Mouse (Mus musculus) G1E (cell line): ENCODE data around the gene Gm12845. TPM values are rescaled to one million over a fixed set of nuclear protein-coding genes. Genes with fewer than 3 reads are reported as not detected.

ENCODE experiments used
- ATAC-seq: 2 replicates; pipeline ENCODE4 v1.8.0; 2016; ENCODE audit warnings: mild to moderate bottlenecking; ENCODE audit not compliant: insufficient number of reproducible peaks, poor library complexity, low FRiP score, severe bottlenecking; ENCODE audit errors: extremely low read depth
- DNase-seq: peaks from one replicate; pipeline ENCODE4 v3.0.0; 2012; ENCODE audit warnings: low spot score
- H3K27me3 ChIP-seq: 2 replicates; pipeline ENCODE4 v1.6.1; 2012; ENCODE audit warnings: mild to moderate bottlenecking, low read length, inconsistent platforms; ENCODE audit not compliant: insufficient read depth
- H3K36me3 ChIP-seq: replicated peaks from 2 replicates; pipeline ENCODE3; 2012; ENCODE audit warnings: mild to moderate bottlenecking, inconsistent platforms
- H3K4me1 ChIP-seq: 2 replicates; pipeline ENCODE4 v1.6.1; 2012; ENCODE audit warnings: low read depth, low read length, inconsistent platforms, mixed read lengths; ENCODE audit not compliant: insufficient read depth
- H3K4me3 ChIP-seq: 2 replicates; pipeline ENCODE4 v1.5.1; 2012; ENCODE audit warnings: low read depth, mild to moderate bottlenecking, inconsistent platforms, low read length, moderate library complexity, mixed read lengths
- H3K9me3 ChIP-seq: replicated peaks from 2 replicates; pipeline ENCODE4 v1.6.1; 2012; ENCODE audit warnings: inconsistent platforms
- CTCF ChIP-seq: IDR thresholded peaks from 2 replicates; pipeline ENCODE4 v1.5.1; 2012; ENCODE audit warnings: low read depth, low read length, inconsistent platforms, mixed read lengths
- GATA1 ChIP-seq: IDR thresholded peaks from 2 replicates; pipeline ENCODE4 v1.6.1; 2012; ENCODE audit warnings: borderline replicate concordance, low read length, inconsistent platforms, mixed read lengths
- GATA2 ChIP-seq: IDR thresholded peaks from 2 replicates; pipeline ENCODE4 v1.6.1; 2012; ENCODE audit warnings: low read depth, low read length, inconsistent platforms, borderline replicate concordance
- POLR2AphosphoS5 ChIP-seq: IDR thresholded peaks from 2 replicates; pipeline ENCODE4 v1.6.1; 2012; ENCODE audit warnings: low read depth, low read length, inconsistent platforms; ENCODE audit not compliant: insufficient replicate concordance
- TAL1 ChIP-seq: conservative IDR thresholded peaks from 2 replicates; pipeline ENCODE4 v1.6.1; 2012; ENCODE audit warnings: low read depth, low read length, inconsistent platforms, mixed read lengths
- polyA plus RNA-seq: library from polyadenylated mRNA; stranded (reverse); fragments of >175 nt; gene quantifications from 2 replicates; pipeline ENCODE4 v1.2.3, GENCODE M21; 2012
- total RNA-seq, 2 experiments: library from RNA; stranded (forward) in 1 of 2; stranded (reverse) in 1 of 2; fragments of 200-1000 nt in 1 of 2; fragments of >200 nt in 1 of 2; fragmentation: Nextera tagmentation in 1 of 2; gene quantifications; 2 replicates each; pipeline ENCODE4 v1.2.3; 2014 to 2017

The Gm12845 gene
- total and polyA plus RNA-seq, 3 experiments: 0.11 TPM; not detected in 2

DNA sequence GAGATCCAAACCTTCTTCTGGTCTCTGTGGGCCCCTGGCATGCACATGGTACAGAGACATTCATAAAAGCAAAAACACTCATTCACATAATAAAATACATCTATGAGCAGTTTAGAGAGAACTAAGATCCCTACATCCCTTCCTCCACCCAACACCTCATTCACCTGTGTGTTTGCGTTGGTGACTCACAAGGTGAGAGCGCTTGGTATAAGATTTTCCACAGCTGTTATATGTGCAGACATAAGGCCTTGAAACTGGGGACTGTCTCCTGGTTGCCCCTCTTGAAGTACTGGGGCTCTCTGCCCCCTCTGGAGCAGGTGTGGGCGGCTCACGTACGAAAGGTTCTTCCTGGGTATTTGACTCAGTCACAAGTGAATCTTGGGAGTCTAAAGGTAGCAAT is 35.9 kb downstream of the Gm12845 start:
- Histone ChIP-seq H3K36me3 (no peaks in the 10 kb centered on the region), H3K9me3 (no peaks in the 10 kb centered on the region), H3K27me3 (peaks cover 13% of the 10 kb centered on the region), H3K4me1 (no peaks in the 10 kb centered on the region), H3K4me3 (no peak overlapping the region)
- TF ChIP-seq CTCF: no peak
- TF ChIP-seq TAL1: no peak
- TF ChIP-seq POLR2AphosphoS5: no peak
- TF ChIP-seq GATA1: no peak
- no peak for TF ChIP-seq GATA2
- no peak for ATAC-seq
- no peak for DNase-seq

- H3K4me1 ChIP-seq: no peaks in the 10 kb centered on the region
These were observed 41.2 kb downstream of the Gm12845 start, which contains the start of gene Klf17 for GRCm38 (mm10) chr4:117765416-117765815. Gene Klf17, minus strand, starts transcription at chr4:117765648.

DNA sequence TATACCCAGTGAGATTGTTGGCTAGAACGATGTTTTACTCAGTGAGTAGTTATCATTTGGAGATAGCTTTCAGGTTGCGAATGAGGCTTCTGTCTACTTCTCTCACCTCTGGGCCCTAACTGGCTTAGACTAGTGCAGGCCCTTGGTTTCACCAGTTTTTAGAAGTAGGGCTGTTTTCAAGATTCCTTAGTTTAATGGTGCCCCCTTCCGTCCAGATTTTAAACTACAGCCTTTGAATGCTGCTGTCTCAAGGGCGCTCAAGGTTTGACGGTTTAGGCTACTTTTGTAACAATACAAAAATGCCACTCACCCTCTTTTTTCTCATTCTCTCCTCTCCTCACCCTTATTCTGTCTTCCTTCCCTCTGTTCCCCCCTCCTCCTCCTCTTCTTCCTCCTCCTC is 46.7 kb downstream of the Gm12845 start:
- Histone ChIP-seq H3K36me3 (no peaks in the 10 kb centered on the region), H3K27me3 (no peaks in the 10 kb centered on the region; the same call in 1 of the 2 replicates), H3K4me1 (peaks cover 9% of the 10 kb centered on the region; the same call in 1 of the 2 replicates), H3K9me3 (no peaks in the 10 kb centered on the region), H3K4me3 (no peak overlapping the region)
- TF ChIP-seq GATA2 (no peak), GATA1 (no peak), CTCF (peak; percentile 17; the same call in 1 of the 2 replicates), TAL1 (no peak), POLR2AphosphoS5 (no peak)
- ATAC-seq (no peak), DNase-seq (peak; percentile 8)

More at GRCm38 (mm10) chr4:117765416-117765815, 41.2 kb downstream of the Gm12845 start, which contains the start of gene Klf17:
- DNase-seq: no peak
- H3K9me3 ChIP-seq: no peaks in the 10 kb centered on the region
- H3K4me3 ChIP-seq: no peak within 1 kb of the TSS
- TF ChIP-seq POLR2AphosphoS5 (no peak), CTCF (no peak), TAL1 (no peak), GATA2 (no peak), GATA1 (no peak)
- no peaks in the 10 kb centered on the region for H3K36me3 ChIP-seq
- H3K27me3 ChIP-seq: no peaks in the 10 kb centered on the region; the same call in 1 of the 2 replicates
- no peak for ATAC-seq

GRCm38 (mm10) chr4:117772960-117773359 is 48.7 kb downstream of the Gm12845 start:
- peaks cover 6% of the 10 kb centered on the region for H3K27me3 ChIP-seq

More at GRCm38 (mm10) chr4:117772960-117773359, 48.7 kb downstream of the Gm12845 start:
- no peaks in the 10 kb centered on the region for H3K9me3 ChIP-seq
- TF ChIP-seq CTCF (no peak), TAL1 (no peak)
- H3K4me1 ChIP-seq: peaks cover 9% of the 10 kb centered on the region
- no peaks in the 10 kb centered on the region for H3K36me3 ChIP-seq
- ATAC-seq: no peak
- H3K4me3 ChIP-seq: no peak overlapping the region
- no peak for DNase-seq

Other genes with a start within 250 kb of the Gm12845 start
- 73.8 and 87.7 TPM in 2 replicates for gene Rnf220, start 227.4 kb upstream of the Gm12845 start, total RNA-seq (2014; fragmentation: Nextera tagmentation)
- 83.8 and 88.7 TPM in 2 replicates for gene Rnf220, start 227.4 kb upstream of the Gm12845 start, total RNA-seq (2017)
- 109 and 113 TPM in 2 replicates for gene Rnf220, start 227.4 kb upstream of the Gm12845 start, polyA plus RNA-seq
- 41.9 and 54.3 TPM in 2 replicates for gene Eri3, start 174.0 kb upstream of the Gm12845 start, total RNA-seq (2014; fragmentation: Nextera tagmentation)
- 20.7 and 29.7 TPM in 2 replicates for gene Eri3, start 174.0 kb upstream of the Gm12845 start, total RNA-seq (2017)
- gene Eri3, start 174.0 kb upstream of the Gm12845 start, polyA plus RNA-seq: 151 and 192 TPM in 2 replicates
- gene Dmap1, start 42.1 kb upstream of the Gm12845 start, total RNA-seq (2014; fragmentation: Nextera tagmentation): 27.6 and 29.9 TPM in 2 replicates
- gene Dmap1, start 42.1 kb upstream of the Gm12845 start, total RNA-seq (2017): 28.8 and 33.7 TPM in 2 replicates
- gene Dmap1, start 42.1 kb upstream of the Gm12845 start, polyA plus RNA-seq: 30.0 and 42.5 TPM in 2 replicates
- gene Klf17, start 41.2 kb downstream of the Gm12845 start, total RNA-seq (2014; fragmentation: Nextera tagmentation): not detected in 2 replicates
- gene Klf17, start 41.2 kb downstream of the Gm12845 start, total RNA-seq (2017): 0.12 TPM in 1 of 2 replicates, not detected in the other
- not detected in 2 replicates for gene Klf17, start 41.2 kb downstream of the Gm12845 start, polyA plus RNA-seq
- gene Slc6a9, start 110.1 kb downstream of the Gm12845 start, total RNA-seq (2014; fragmentation: Nextera tagmentation): 3.3 and 34.8 TPM in 2 replicates
- gene Slc6a9, start 110.1 kb downstream of the Gm12845 start, total RNA-seq (2017): 0.70 and 1.3 TPM in 2 replicates
- gene Slc6a9, start 110.1 kb downstream of the Gm12845 start, polyA plus RNA-seq: 4.4 and 4.6 TPM in 2 replicates
- gene Ccdc24, start 148.1 kb downstream of the Gm12845 start, total RNA-seq (2014; fragmentation: Nextera tagmentation): not detected in 2 replicates
- gene Ccdc24, start 148.1 kb downstream of the Gm12845 start, total RNA-seq (2017): 0.52 TPM in 1 of 2 replicates, not detected in the other
- gene Ccdc24, start 148.1 kb downstream of the Gm12845 start, polyA plus RNA-seq: not detected in 2 replicates
- gene B4galt2, start 159.1 kb downstream of the Gm12845 start, total RNA-seq (2014; fragmentation: Nextera tagmentation): not detected in 2 replicates
- gene B4galt2, start 159.1 kb downstream of the Gm12845 start, total RNA-seq (2017): 0.06 and 0.33 TPM in 2 replicates
- 0.11 and 0.63 TPM in 2 replicates for gene B4galt2, start 159.1 kb downstream of the Gm12845 start, polyA plus RNA-seq
- gene Atp6v0b, start 162.9 kb downstream of the Gm12845 start, total RNA-seq (2014; fragmentation: Nextera tagmentation): 247 and 294 TPM in 2 replicates
- 219 and 225 TPM in 2 replicates for gene Atp6v0b, start 162.9 kb downstream of the Gm12845 start, total RNA-seq (2017)
- 181 and 297 TPM in 2 replicates for gene Atp6v0b, start 162.9 kb downstream of the Gm12845 start, polyA plus RNA-seq
- 8.4 and 10.0 TPM in 2 replicates for gene Dph2, start 167.6 kb downstream of the Gm12845 start, total RNA-seq (2014; fragmentation: Nextera tagmentation)
- gene Dph2, start 167.6 kb downstream of the Gm12845 start, total RNA-seq (2017): 11.3 and 12.4 TPM in 2 replicates
- gene Dph2, start 167.6 kb downstream of the Gm12845 start, polyA plus RNA-seq: 18.8 and 19.4 TPM in 2 replicates
- 17.9 and 25.1 TPM in 2 replicates for gene Ipo13, start 190.6 kb downstream of the Gm12845 start, total RNA-seq (2014; fragmentation: Nextera tagmentation)
- 7.5 and 8.9 TPM in 2 replicates for gene Ipo13, start 190.6 kb downstream of the Gm12845 start, total RNA-seq (2017)
- gene Ipo13, start 190.6 kb downstream of the Gm12845 start, polyA plus RNA-seq: 14.3 and 18.8 TPM in 2 replicates
- gene Artn, start 205.4 kb downstream of the Gm12845 start, total RNA-seq (2014; fragmentation: Nextera tagmentation): not detected in 2 replicates
- 0.11 TPM in 1 of 2 replicates, not detected in the other for gene Artn, start 205.4 kb downstream of the Gm12845 start, total RNA-seq (2017)
- gene Artn, start 205.4 kb downstream of the Gm12845 start, polyA plus RNA-seq: not detected in 2 replicates